ENCODE assay signal across 14 mouse cellular contexts in genomic region chr13:18498159-18498558, GRCm38 (mm10).
DNase-seq lines count a peak whose midpoint lies in the region; ATAC-seq and TF ChIP-seq lines count a peak whose summit lies in the region.
"Had no signal": no experiment of that assay in that cellular context is flagged by ENCODE, and none has a peak within 500 bp of the region (broad histone marks: within the 10 kb centered on the region; RNA-seq: fewer than 3 reads in every experiment).

No protein-coding gene starts in this region.

- H3K9ac ChIP-seq in heart, embryonic 13.5 days, result no peak overlapping the region
- no peak overlapping the region for H3K9ac ChIP-seq in embryonic facial prominence, embryonic 13.5 days
- H3K9ac ChIP-seq in hindbrain, embryonic 12.5 days, result no peak overlapping the region
- H3K9ac ChIP-seq in midbrain, embryonic 16.5 days (ENCODE audit: low read depth, low read length), result peak overlapping the region; percentile 35; the same call in 1 of the 2 replicates
- H3K9ac ChIP-seq: embryonic facial prominence, embryonic 12.5 days; lung, embryonic 14.5 days had no signal

- TF ChIP-seq CTCF in kidney, adult 2 months (conservative IDR thresholded peaks at IDR 0.05; ENCODE audit: insufficient read depth, insufficient read length, low read depth, low read length), result no peak

- H3K36me3 ChIP-seq in heart, embryonic 13.5 days, result no peaks in the 10 kb centered on the region
- no peaks in the 10 kb centered on the region for H3K36me3 ChIP-seq in embryonic facial prominence, embryonic 13.5 days
- no peaks in the 10 kb centered on the region for H3K36me3 ChIP-seq in hindbrain, embryonic 12.5 days
- no peaks in the 10 kb centered on the region for H3K36me3 ChIP-seq in midbrain, embryonic 16.5 days (ENCODE audit: control insufficient read depth, insufficient read depth, low read length)
- no peaks in the 10 kb centered on the region for H3K36me3 ChIP-seq in kidney, adult 2 months (ENCODE audit: control insufficient read depth, insufficient read depth, low read length)
- H3K36me3 ChIP-seq: embryonic facial prominence, embryonic 12.5 days; G1E had no signal

- H3K4me2 ChIP-seq in heart, embryonic 13.5 days, result peak overlapping the region; percentile 53
- peak overlapping the region; percentile 32 for H3K4me2 ChIP-seq in embryonic facial prominence, embryonic 13.5 days
- H3K4me2 ChIP-seq in hindbrain, embryonic 12.5 days (replicated peaks), result peak overlapping the region; percentile 41
- peak overlapping the region; percentile 46 for H3K4me2 ChIP-seq in midbrain, embryonic 16.5 days (ENCODE audit: low read length)
- H3K4me2 ChIP-seq: embryonic facial prominence, embryonic 12.5 days; lung, embryonic 14.5 days had no signal

- no peak for ATAC-seq in heart, embryonic 13.5 days (ENCODE audit: extremely low read depth, insufficient number of reproducible peaks, low FRiP score, low TSS enrichment)
- ATAC-seq in embryonic facial prominence, embryonic 13.5 days (ENCODE audit: insufficient number of reproducible peaks, insufficient read depth, low FRiP score, low TSS enrichment, low read depth), result no peak
- no peak for ATAC-seq in hindbrain, embryonic 12.5 days (ENCODE audit: low FRiP score)
- ATAC-seq in midbrain, embryonic 16.5 days, result 0 out of 2 replicates have a peak, but pooled peaks have one; percentile 57
- ATAC-seq in megakaryocyte-erythroid progenitor cell, adult 5-6 weeks (replicated peaks; ENCODE audit: low FRiP score, low TSS enrichment, poor library complexity, severe bottlenecking), result no peak

- peaks cover 11% of the 10 kb centered on the region for H3K27me3 ChIP-seq in heart, embryonic 13.5 days (replicated peaks)
- peaks cover 6% of the 10 kb centered on the region for H3K27me3 ChIP-seq in embryonic facial prominence, embryonic 13.5 days
- H3K27me3 ChIP-seq in hindbrain, embryonic 12.5 days, result no peaks in the 10 kb centered on the region
- no peaks in the 10 kb centered on the region for H3K27me3 ChIP-seq in midbrain, embryonic 16.5 days (ENCODE audit: control insufficient read depth, insufficient read depth, low read depth, low read length)
- no peaks in the 10 kb centered on the region for H3K27me3 ChIP-seq in kidney, adult 2 months (replicated peaks; ENCODE audit: control insufficient read depth, insufficient read depth, low read length)
- H3K27me3 ChIP-seq: megakaryocyte, embryonic 14.5 days had no signal

- H3K9me3 ChIP-seq in heart, embryonic 13.5 days, result no peaks in the 10 kb centered on the region
- H3K9me3 ChIP-seq in embryonic facial prominence, embryonic 13.5 days, result no peaks in the 10 kb centered on the region
- H3K9me3 ChIP-seq in hindbrain, embryonic 12.5 days (replicated peaks), result peaks cover 7% of the 10 kb centered on the region; the same call in 1 of the 2 replicates
- H3K9me3 ChIP-seq in midbrain, embryonic 16.5 days (replicated peaks; ENCODE audit: control insufficient read depth, low read length, poor library complexity, severe bottlenecking), result no peaks in the 10 kb centered on the region
- H3K9me3 ChIP-seq: embryonic facial prominence, embryonic 12.5 days; G1E had no signal

- H3K4me3 ChIP-seq in heart, embryonic 13.5 days, result peak overlapping the region; percentile 18
- no peak overlapping the region for H3K4me3 ChIP-seq in embryonic facial prominence, embryonic 13.5 days
- H3K4me3 ChIP-seq in hindbrain, embryonic 12.5 days, result 0 out of 2 replicates have a peak overlapping the region, but pooled peaks have one; percentile 7
- peak overlapping the region; percentile 23 for H3K4me3 ChIP-seq in midbrain, embryonic 16.5 days (ENCODE audit: low read depth, low read length)
- no peak overlapping the region for H3K4me3 ChIP-seq in kidney, adult 2 months (ENCODE audit: insufficient read depth, low read depth, low read length)
- H3K4me3 ChIP-seq: embryonic facial prominence, embryonic 12.5 days; megakaryocyte, embryonic 14.5 days had no signal

- peaks cover 15% of the 10 kb centered on the region for H3K4me1 ChIP-seq in heart, embryonic 13.5 days
- no peaks in the 10 kb centered on the region for H3K4me1 ChIP-seq in embryonic facial prominence, embryonic 13.5 days
- H3K4me1 ChIP-seq in hindbrain, embryonic 12.5 days, result peaks cover 8% of the 10 kb centered on the region; the same call in 1 of the 2 replicates
- peaks cover 8% of the 10 kb centered on the region for H3K4me1 ChIP-seq in midbrain, embryonic 16.5 days (ENCODE audit: control insufficient read depth, insufficient read depth, low read length)
- no peaks in the 10 kb centered on the region for H3K4me1 ChIP-seq in kidney, adult 2 months (ENCODE audit: control insufficient read depth, insufficient read depth, low read length)
- H3K4me1 ChIP-seq: megakaryocyte, embryonic 14.5 days had no signal

- H3K27ac ChIP-seq in heart, embryonic 13.5 days (replicated peaks), result no peak overlapping the region
- H3K27ac ChIP-seq in embryonic facial prominence, embryonic 13.5 days, result no peak overlapping the region
- H3K27ac ChIP-seq in hindbrain, embryonic 12.5 days, result peak overlapping the region; percentile 23; the same call in 1 of the 2 replicates
- no peak overlapping the region for H3K27ac ChIP-seq in midbrain, embryonic 16.5 days (ENCODE audit: low read length)
- H3K27ac ChIP-seq in kidney, adult 2 months (ENCODE audit: insufficient read depth, low read depth, low read length), result no peak overlapping the region
- H3K27ac ChIP-seq: embryonic facial prominence, embryonic 12.5 days had no signal

- no peak for TF ChIP-seq POLR2A in kidney, adult 2 months (IDR thresholded peaks at IDR 0.05; ENCODE audit: low read depth, low read length)

- 23% methylated on average over 4 of the region's 4 CpGs for WGBS in heart, embryonic 13.5 days
- WGBS in embryonic facial prominence, embryonic 13.5 days, result 26% methylated on average over 4 of the region's 4 CpGs
- WGBS in hindbrain, embryonic 12.5 days, result 18% methylated on average over 4 of the region's 4 CpGs
- WGBS in midbrain, embryonic 16.5 days, result 16% methylated on average over 4 of the region's 4 CpGs
- 27% methylated on average over 4 of the region's 4 CpGs for WGBS in kidney, adult 2 months

- no peak for DNase-seq in heart, postnatal 4 days
- DNase-seq in cerebellum, adult 11 months, result no peak
- no peak for DNase-seq in kidney, adult 2 months
- DNase-seq: cerebellum, adult 9-11 months; heart, adult 18-20 months; lung, embryonic 14.5 days had no signal

Comparison
In these comparisons a context has a peak if more than half of its experiments do, and no peak if none do; other contexts are left out.
1. H3K4me3 ChIP-seq: peak in heart, embryonic 13.5 days (single experiment), hindbrain, embryonic 12.5 days (single experiment) and midbrain, embryonic 16.5 days (single experiment); none in embryonic facial prominence, embryonic 13.5 days (single experiment) and kidney, adult 2 months (single experiment).
2. Peak in every context shown above with its lines, with median percentiles within 50 percentile points of each other: H3K4me2 ChIP-seq.